Mouse (Mus musculus) hindbrain, embryonic 16.5 days (tissue): ENCODE measurements around the gene Glis3. TPM values are rescaled to one million over a fixed set of nuclear protein-coding genes. Genes with fewer than 3 reads are reported as not detected.

ENCODE experiments used
- ATAC-seq: fragments of 200-750 bp; cut with Nextera tagmentation; 2 replicates; pipeline ENCODE4 v1.8.0; 2017; ENCODE audit warnings: moderate TSS enrichment, moderate library complexity
- H3K27ac ChIP-seq: fragments of 300-500 bp; sonication (generic); 2 replicates; pipeline ENCODE4 v1.5.1; 2014; ENCODE audit warnings: low read depth, mild to moderate bottlenecking, control low read depth, low read length, moderate library complexity
- H3K27me3 ChIP-seq: fragments of 300-500 bp; sonication (generic); replicated peaks from 2 replicates; pipeline ENCODE4 v1.6.1; 2014; ENCODE audit warnings: low read length; ENCODE audit not compliant: control insufficient read depth, insufficient read depth
- H3K36me3 ChIP-seq: fragments of 300-500 bp; sonication (generic); 2 replicates; pipeline ENCODE4 v1.6.1; 2014; ENCODE audit warnings: mild to moderate bottlenecking, low read length, moderate library complexity, mixed read lengths; ENCODE audit not compliant: control insufficient read depth, insufficient read depth
- H3K4me1 ChIP-seq: fragments of 300-500 bp; sonication (generic); 2 replicates; pipeline ENCODE4 v1.6.1; 2014; ENCODE audit warnings: low read depth, low read length; ENCODE audit not compliant: control insufficient read depth, insufficient read depth
- H3K4me2 ChIP-seq: fragments of 300-500 bp; sonication (generic); 2 replicates; pipeline ENCODE4 v1.6.1; 2014; ENCODE audit warnings: mild to moderate bottlenecking, low read length, control low read depth, moderate library complexity
- H3K4me3 ChIP-seq: fragments of 300-500 bp; sonication (generic); 2 replicates; pipeline ENCODE4 v1.5.1; 2014; ENCODE audit warnings: mild to moderate bottlenecking, low read length, control low read depth, moderate library complexity
- H3K9ac ChIP-seq: fragments of 300-500 bp; sonication (generic); 2 replicates; pipeline ENCODE4 v1.6.1; 2014; ENCODE audit warnings: low read depth, mild to moderate bottlenecking, control low read depth, low read length, moderate library complexity
- H3K9me3 ChIP-seq: fragments of 300-500 bp; sonication (generic); 2 replicates; pipeline ENCODE4 v1.6.1; 2014; ENCODE audit warnings: mild to moderate bottlenecking, low read length, moderate library complexity; ENCODE audit not compliant: control insufficient read depth
- WGBS: fragments of 180-500 bp; shearing (Covaris S2); extraction: QIAGEN DNeasy Blood & Tissue Kit; methylation state at CpG from one replicate; pipeline ENCODE4 v1.1.7; 2014; 5-methylcytosine and 5-hydroxymethylcytosine counted together
- polyA plus RNA-seq: library from polyadenylated mRNA; unstranded; fragments of >200 nt; fragmentation: Nextera tagmentation; extraction: Ambion mirVana; gene quantifications from 2 replicates; pipeline ENCODE4 v1.2.1, GENCODE M21; 2015

Gene Glis3
- polyA plus RNA-seq, 1 experiment from 2014 or later, result 2.5 TPM

DNA sequence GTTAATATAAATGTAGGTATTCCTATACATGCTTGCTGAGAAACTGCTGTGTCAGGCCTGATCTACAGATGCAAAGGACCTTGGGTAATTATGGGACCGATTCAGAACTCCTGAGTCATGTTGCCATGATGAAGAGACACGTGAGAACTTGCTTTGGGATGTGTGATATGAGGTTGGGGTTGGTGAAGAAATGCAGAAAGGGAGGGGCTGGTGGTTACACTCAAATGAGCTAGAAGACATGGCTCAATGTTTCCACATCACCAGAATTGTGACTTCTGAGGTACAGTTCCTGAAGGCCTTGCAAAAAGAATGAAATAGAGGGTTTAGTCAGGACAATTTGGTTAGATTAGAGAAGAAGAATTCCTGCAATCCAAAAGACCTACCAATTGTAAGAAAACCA is 405.4 kb downstream of the Glis3 start:
- ATAC-seq, result no peak
- no peaks in the 10 kb centered on the region for H3K36me3 ChIP-seq

DNA sequence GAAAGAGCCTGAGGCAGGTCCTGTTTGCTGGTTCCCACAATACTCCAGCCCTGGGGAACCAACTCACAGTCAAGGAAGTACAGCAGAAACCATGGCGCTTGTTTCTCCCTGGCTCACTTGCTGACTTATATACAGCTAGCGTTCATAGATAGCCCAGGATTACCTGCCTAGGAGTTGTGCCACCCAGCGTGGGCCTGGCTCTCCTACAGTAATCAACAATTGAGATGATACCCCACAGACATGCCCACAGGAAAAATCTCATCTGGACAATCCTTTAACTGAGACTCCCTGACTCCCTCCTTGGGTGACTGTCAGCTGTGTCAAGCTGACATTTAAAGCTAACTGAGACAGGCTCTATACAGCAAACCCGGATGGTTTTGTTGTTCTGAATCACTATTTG is 405.9 kb downstream of the Glis3 start:
- Histone ChIP-seq H3K4me2 (no peak overlapping the region), H3K36me3 (no peaks in the 10 kb centered on the region), H3K9me3 (no peaks in the 10 kb centered on the region), H3K27ac (no peak overlapping the region), H3K27me3 (no peaks in the 10 kb centered on the region), H3K4me3 (no peak overlapping the region), H3K9ac (no peak overlapping the region), H3K4me1 (no peaks in the 10 kb centered on the region)
- WGBS, result 90% methylated on average over 4 of the region's 4 CpGs
- no peak for ATAC-seq

More for the DNA sequence above, 405.4 kb downstream of the Glis3 start:
- H3K4me3 ChIP-seq, result no peak overlapping the region
- H3K27ac ChIP-seq, result no peak overlapping the region
- no peak overlapping the region for H3K9ac ChIP-seq
- no peak overlapping the region for H3K4me2 ChIP-seq
- no peaks in the 10 kb centered on the region for H3K9me3 ChIP-seq
- no peaks in the 10 kb centered on the region for H3K4me1 ChIP-seq
- H3K27me3 ChIP-seq, result no peaks in the 10 kb centered on the region
- 93% methylated on average over 2 of the region's 2 CpGs for WGBS

DNA sequence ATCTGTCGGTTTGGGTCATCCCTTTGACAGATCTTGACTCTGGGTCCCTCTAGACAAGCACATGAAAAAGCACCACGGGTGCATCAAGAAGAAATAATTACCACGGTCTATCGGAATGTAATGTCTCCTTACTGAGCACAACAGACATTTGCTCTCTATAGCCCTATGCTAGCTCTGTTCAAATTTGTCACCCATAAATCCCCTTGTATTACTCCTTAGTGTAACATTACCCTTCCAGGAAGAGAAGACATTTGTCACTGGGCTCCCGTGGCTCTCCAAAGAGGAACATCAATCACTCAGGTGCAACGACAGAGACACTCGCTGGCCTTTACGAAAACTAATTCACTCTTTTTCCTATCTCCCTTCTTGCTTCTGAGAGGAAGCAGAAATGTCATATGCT is 413.0 kb downstream of the Glis3 start:
- H3K9me3 ChIP-seq, result no peaks in the 10 kb centered on the region
- no peak overlapping the region for H3K27ac ChIP-seq
- H3K36me3 ChIP-seq, result no peaks in the 10 kb centered on the region
- H3K4me2 ChIP-seq, result no peak overlapping the region
- 57% methylated on average over 8 of the region's 8 CpGs for WGBS
- H3K27me3 ChIP-seq, result no peaks in the 10 kb centered on the region
- no peaks in the 10 kb centered on the region for H3K4me1 ChIP-seq
- ATAC-seq, result no peak
- no peak overlapping the region for H3K4me3 ChIP-seq
- H3K9ac ChIP-seq, result no peak overlapping the region

DNA sequence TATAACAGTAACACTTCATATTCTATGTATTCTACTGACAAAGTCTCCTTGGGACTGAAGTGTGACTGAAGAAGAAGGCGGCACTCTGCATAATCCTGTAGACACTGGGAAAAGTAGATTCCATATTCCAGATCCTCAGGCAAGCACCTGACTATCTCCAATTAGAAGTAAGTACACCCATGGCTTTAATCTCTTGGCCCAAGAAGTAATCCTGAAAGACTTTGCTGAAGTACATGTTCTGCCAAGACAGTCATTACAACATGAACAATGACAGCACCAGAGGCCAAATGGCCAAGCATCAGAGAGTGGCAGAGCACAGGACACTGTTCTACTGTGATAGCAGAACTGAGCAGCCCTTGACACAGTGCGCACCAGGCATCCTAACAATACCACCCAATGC is 414.1 kb downstream of the Glis3 start:
- Histone ChIP-seq H3K4me1 (no peaks in the 10 kb centered on the region), H3K4me2 (no peak overlapping the region), H3K27ac (no peak overlapping the region), H3K4me3 (no peak overlapping the region), H3K9ac (no peak overlapping the region), H3K27me3 (no peaks in the 10 kb centered on the region), H3K9me3 (no peaks in the 10 kb centered on the region), H3K36me3 (no peaks in the 10 kb centered on the region)
- WGBS, result 91% methylated on average over 2 of the region's 2 CpGs
- ATAC-seq, result no peak

DNA sequence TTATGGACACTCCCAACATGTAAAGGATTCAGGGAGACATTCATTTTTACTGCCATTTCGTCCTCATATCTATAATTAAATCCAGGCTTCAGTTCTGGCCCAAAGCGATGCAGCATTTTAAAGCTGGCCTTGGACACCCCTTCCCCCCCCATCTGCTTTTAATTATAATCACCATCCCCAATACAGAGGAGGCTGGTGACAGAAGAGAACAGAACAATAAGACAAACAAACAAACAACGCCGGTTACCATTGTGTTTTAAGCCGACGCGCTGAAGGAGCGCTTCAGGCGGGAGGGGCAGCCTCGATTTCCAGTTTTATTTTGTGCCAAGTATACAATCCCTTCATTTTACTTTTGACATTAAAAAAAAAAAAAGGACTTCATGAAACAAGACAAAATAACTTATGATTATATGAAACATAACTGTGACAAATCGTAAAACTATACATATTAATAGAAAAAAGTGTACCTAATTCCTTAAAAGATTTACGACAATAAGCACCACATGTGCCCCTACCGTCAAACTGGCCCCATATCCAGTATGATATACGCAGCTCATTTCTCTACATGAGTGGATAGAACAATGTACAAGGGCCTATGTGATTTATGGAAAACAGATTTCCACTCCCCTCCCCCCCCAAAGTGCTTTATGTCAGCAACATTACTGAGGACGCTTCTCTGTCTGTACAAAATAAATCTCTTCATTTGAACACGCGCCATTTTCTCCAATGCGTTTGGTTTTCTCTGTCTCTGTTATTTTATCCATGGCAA is 420.8 kb downstream of the Glis3 start:
- Histone ChIP-seq H3K4me3 (no peak overlapping the region), H3K36me3 (no peaks in the 10 kb centered on the region), H3K27me3 (no peaks in the 10 kb centered on the region), H3K4me2 (no peak overlapping the region), H3K9me3 (no peaks in the 10 kb centered on the region), H3K9ac (no peak overlapping the region), H3K4me1 (no peaks in the 10 kb centered on the region), H3K27ac (no peak overlapping the region)
- 72% methylated on average over 18 of the region's 18 CpGs for WGBS
- ATAC-seq, result no peak

DNA sequence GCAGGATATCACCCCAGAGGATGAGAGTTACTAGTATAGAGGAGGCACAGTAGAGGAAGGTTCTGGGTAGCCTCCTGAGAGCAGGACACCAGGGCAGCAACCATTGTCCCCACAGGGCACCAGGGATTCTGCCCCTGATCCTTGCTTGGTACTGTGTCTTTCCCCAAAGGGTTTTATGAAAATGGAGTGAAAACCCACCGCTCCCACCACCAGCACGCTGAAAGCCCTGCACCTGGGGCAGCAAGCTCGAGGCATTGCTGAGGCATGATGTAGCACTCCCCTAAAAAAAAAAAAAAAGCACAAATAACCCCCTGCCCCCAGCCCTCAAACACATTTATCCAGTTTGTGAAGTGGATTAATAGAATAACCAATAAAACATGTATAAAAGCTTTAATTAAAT is 421.4 kb downstream of the Glis3 start:
- Histone ChIP-seq H3K9me3 (no peaks in the 10 kb centered on the region), H3K4me3 (no peak overlapping the region), H3K4me1 (no peaks in the 10 kb centered on the region), H3K27ac (no peak overlapping the region), H3K9ac (no peak overlapping the region), H3K27me3 (no peaks in the 10 kb centered on the region), H3K4me2 (no peak overlapping the region), H3K36me3 (no peaks in the 10 kb centered on the region)
- WGBS, result 52% methylated on average over 3 of the region's 3 CpGs
- ATAC-seq, result no peak

DNA sequence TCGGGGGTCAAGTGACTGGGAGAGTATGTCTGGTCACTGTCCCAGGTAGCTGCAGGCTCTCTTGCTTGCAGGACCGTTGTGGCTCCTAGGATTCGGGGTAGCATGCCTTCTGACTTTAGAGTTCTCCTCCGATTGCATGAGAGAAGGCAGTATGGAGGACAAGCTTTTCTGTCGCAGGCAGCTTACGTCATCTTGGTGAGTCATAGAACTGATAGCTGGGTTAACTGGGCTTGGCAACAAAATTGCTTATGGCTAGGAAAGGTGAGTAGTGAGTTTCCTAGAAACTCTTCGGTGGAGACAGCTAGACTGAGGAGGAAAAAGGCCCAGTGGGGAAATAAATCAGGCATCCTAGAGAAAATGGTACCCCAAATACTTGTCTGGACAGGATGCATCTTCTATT is 432.5 kb downstream of the Glis3 start:
- Histone ChIP-seq H3K27ac (no peak overlapping the region), H3K36me3 (no peaks in the 10 kb centered on the region), H3K9me3 (no peaks in the 10 kb centered on the region), H3K27me3 (no peaks in the 10 kb centered on the region), H3K9ac (no peak overlapping the region), H3K4me1 (no peaks in the 10 kb centered on the region), H3K4me3 (no peak overlapping the region), H3K4me2 (no peak overlapping the region)
- no peak for ATAC-seq
- WGBS, result 92% methylated on average over 7 of the region's 7 CpGs

DNA sequence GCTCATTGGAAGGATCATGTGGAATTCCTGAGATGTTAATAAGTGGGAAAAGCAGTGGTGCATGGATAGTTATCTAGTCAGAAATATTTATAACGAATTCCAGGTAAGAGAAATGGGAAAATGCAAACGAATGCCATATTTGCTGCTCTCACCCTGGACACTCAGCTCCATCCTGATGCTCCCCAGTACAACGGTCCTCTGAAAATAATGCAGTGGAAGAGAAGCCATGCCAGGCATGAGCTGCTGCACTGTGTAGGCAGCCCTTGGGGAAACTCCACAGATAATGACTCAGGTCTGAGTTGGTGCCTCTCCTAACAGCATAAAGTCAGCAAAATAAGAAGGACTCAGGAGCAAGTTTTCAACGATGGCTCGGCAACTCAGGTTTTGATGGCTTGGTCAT is 433.7 kb downstream of the Glis3 start:
- ATAC-seq, result no peak
- Histone ChIP-seq H3K4me2 (no peak overlapping the region), H3K27me3 (no peaks in the 10 kb centered on the region), H3K4me3 (no peak overlapping the region), H3K36me3 (no peaks in the 10 kb centered on the region), H3K9ac (no peak overlapping the region), H3K27ac (no peak overlapping the region), H3K9me3 (no peaks in the 10 kb centered on the region), H3K4me1 (no peaks in the 10 kb centered on the region)
- 89% methylated on average over 5 of the region's 5 CpGs for WGBS

DNA sequence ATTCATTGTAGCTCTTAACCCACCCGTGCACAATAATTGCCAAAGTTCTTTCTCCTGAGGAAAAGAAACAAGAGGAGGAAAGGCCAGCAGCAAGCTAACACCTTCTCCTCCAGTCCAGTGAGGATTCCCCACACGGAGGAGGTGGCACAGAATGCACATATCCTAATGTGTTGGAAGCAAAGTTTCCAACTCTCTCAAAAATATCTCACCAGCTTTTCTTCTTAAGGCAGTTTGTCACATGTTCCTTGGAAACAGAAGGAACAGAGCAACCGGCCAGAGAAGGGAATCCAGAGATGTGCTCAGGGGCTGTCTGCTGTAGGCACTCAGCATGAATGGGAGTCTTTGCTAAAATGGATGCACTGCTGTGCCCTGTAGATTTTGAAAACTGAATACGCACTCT is 441.8 kb downstream of the Glis3 start:
- Histone ChIP-seq H3K4me3 (no peak overlapping the region), H3K4me2 (no peak overlapping the region), H3K27me3 (no peaks in the 10 kb centered on the region), H3K9me3 (no peaks in the 10 kb centered on the region), H3K9ac (no peak overlapping the region), H3K36me3 (no peaks in the 10 kb centered on the region), H3K27ac (no peak overlapping the region), H3K4me1 (no peaks in the 10 kb centered on the region)
- 89% methylated on average over 4 of the region's 4 CpGs for WGBS
- ATAC-seq, result no peak
